Mouse (Mus musculus): ENCODE data around the gene Ep400. TPM values are rescaled to one million over a fixed set of nuclear protein-coding genes. Genes with fewer than 3 reads are reported as not detected.

The Ep400 gene
- total and polyA plus RNA-seq, 2 experiments from 2014 or later, result 38.5 to 67.2 TPM

- H3K36me3 ChIP-seq (ENCODE audit: insufficient read depth, low read length), result peaks cover 73% of the 10 kb centered on the region
- no peak for DNase-seq (ENCODE audit: low spot score)
These were observed 27.2 kb upstream of the Ep400 start for GRCm38 (mm10) chr5:110797696-110798095.

GRCm38 (mm10) chr5:110794363-110794762 lies 23.8 kb upstream of the Ep400 start:
- 90% methylated on average over 7 of the region's 7 CpGs for WGBS
- ATAC-seq (ENCODE audit: low FRiP score) (no peak), DNase-seq (ENCODE audit: low spot score) (no peak)
- no peaks in the 10 kb centered on the region for H3K9me3 ChIP-seq (ENCODE audit: low read length)
- H3K4me3 ChIP-seq (ENCODE audit: low read depth, low read length), result no peak overlapping the region
- TF ChIP-seq CTCF (IDR thresholded peaks at IDR 0.05), result no peak
- H3K4me1 ChIP-seq (ENCODE audit: insufficient read depth, low read length), result no peaks in the 10 kb centered on the region
- no peaks in the 10 kb centered on the region for H3K27me3 ChIP-seq (ENCODE audit: insufficient read depth, low read length)
- H3K27ac ChIP-seq (ENCODE audit: low read depth, low read length), result no peak overlapping the region
- H3K4me2 ChIP-seq (ENCODE audit: low read depth, low read length, poor library complexity, severe bottlenecking), result no peak overlapping the region
- H3K36me3 ChIP-seq (ENCODE audit: insufficient read depth, low read length), result peaks cover 87% of the 10 kb centered on the region
- no peak overlapping the region for H3K9ac ChIP-seq (replicated peaks; ENCODE audit: low read length, poor library complexity, severe bottlenecking)

More at GRCm38 (mm10) chr5:110797696-110798095, 27.2 kb upstream of the Ep400 start:
- Histone ChIP-seq H3K4me1 (ENCODE audit: insufficient read depth, low read length) (no peaks in the 10 kb centered on the region), H3K27ac (ENCODE audit: low read depth, low read length) (no peak overlapping the region), H3K9ac (replicated peaks; ENCODE audit: low read length, poor library complexity, severe bottlenecking) (no peak overlapping the region), H3K9me3 (ENCODE audit: low read length) (no peaks in the 10 kb centered on the region), H3K4me2 (ENCODE audit: low read depth, low read length, poor library complexity, severe bottlenecking) (no peak overlapping the region), H3K4me3 (ENCODE audit: low read depth, low read length) (no peak overlapping the region), H3K27me3 (ENCODE audit: insufficient read depth, low read length) (no peaks in the 10 kb centered on the region)
- no peak for ATAC-seq (ENCODE audit: low FRiP score)
- TF ChIP-seq CTCF (IDR thresholded peaks at IDR 0.05), result no peak
- 64% methylated on average over 4 of the region's 4 CpGs for WGBS

- Histone ChIP-seq H3K4me1 (ENCODE audit: insufficient read depth, low read length) (no peaks in the 10 kb centered on the region), H3K36me3 (ENCODE audit: insufficient read depth, low read length) (peaks cover 84% of the 10 kb centered on the region), H3K27me3 (ENCODE audit: insufficient read depth, low read length) (no peaks in the 10 kb centered on the region), H3K9ac (replicated peaks; ENCODE audit: low read length, poor library complexity, severe bottlenecking) (no peak overlapping the region), H3K4me3 (ENCODE audit: low read depth, low read length) (no peak overlapping the region), H3K4me2 (ENCODE audit: low read depth, low read length, poor library complexity, severe bottlenecking) (no peak overlapping the region), H3K27ac (ENCODE audit: low read depth, low read length) (no peak overlapping the region), H3K9me3 (ENCODE audit: low read length) (no peaks in the 10 kb centered on the region)
- ATAC-seq (ENCODE audit: low FRiP score) (peak; percentile 39; the same call in 1 of the 2 replicates), DNase-seq (ENCODE audit: low spot score) (peak; percentile 59)
- WGBS, result 65% methylated on average over 5 of the region's 5 CpGs
- TF ChIP-seq CTCF (IDR thresholded peaks at IDR 0.05), result peak; percentile 80
These were observed 18.2 kb upstream of the Ep400 start for GRCm38 (mm10) chr5:110788684-110789083.

GRCm38 (mm10) chr5:110786081-110786835 lies 15.7 kb upstream of the Ep400 start:
- H3K27ac ChIP-seq (ENCODE audit: low read depth, low read length), result no peak overlapping the region
- H3K4me3 ChIP-seq (ENCODE audit: low read depth, low read length), result no peak overlapping the region
- no peaks in the 10 kb centered on the region for H3K9me3 ChIP-seq (ENCODE audit: low read length)
- DNase-seq (ENCODE audit: low spot score) (no peak), ATAC-seq (ENCODE audit: low FRiP score) (no peak)
- no peaks in the 10 kb centered on the region for H3K27me3 ChIP-seq (ENCODE audit: insufficient read depth, low read length)
- H3K4me2 ChIP-seq (ENCODE audit: low read depth, low read length, poor library complexity, severe bottlenecking), result no peak overlapping the region
- H3K4me1 ChIP-seq (ENCODE audit: insufficient read depth, low read length), result no peaks in the 10 kb centered on the region
- 75% methylated on average over 11 of the region's 11 CpGs for WGBS
- no peak overlapping the region for H3K9ac ChIP-seq (replicated peaks; ENCODE audit: low read length, poor library complexity, severe bottlenecking)
- peaks cover 60% of the 10 kb centered on the region for H3K36me3 ChIP-seq (ENCODE audit: insufficient read depth, low read length)
- peak; percentile 50 for TF ChIP-seq CTCF (IDR thresholded peaks at IDR 0.05)

- 68% methylated on average over 8 of the region's 8 CpGs for WGBS
- ATAC-seq (ENCODE audit: low FRiP score), result no peak
These were observed 12.6 kb upstream of the Ep400 start for GRCm38 (mm10) chr5:110783150-110783549.

GRCm38 (mm10) chr5:110781529-110782238 lies 11.2 kb upstream of the Ep400 start:
- no peak for TF ChIP-seq CTCF (IDR thresholded peaks at IDR 0.05)
- 83% methylated on average over 7 of the region's 7 CpGs for WGBS
- no peaks in the 10 kb centered on the region; the same call in 1 of the 2 replicates for H3K4me1 ChIP-seq (ENCODE audit: insufficient read depth, low read length)
- H3K27me3 ChIP-seq (ENCODE audit: insufficient read depth, low read length), result no peaks in the 10 kb centered on the region
- no peak for ATAC-seq (ENCODE audit: low FRiP score)
- DNase-seq (ENCODE audit: low spot score), result no peak
- no peak overlapping the region for H3K4me2 ChIP-seq (ENCODE audit: low read depth, low read length, poor library complexity, severe bottlenecking)
- H3K36me3 ChIP-seq (ENCODE audit: insufficient read depth, low read length), result peaks cover 22% of the 10 kb centered on the region
- no peaks in the 10 kb centered on the region for H3K9me3 ChIP-seq (ENCODE audit: low read length)
- H3K9ac ChIP-seq (replicated peaks; ENCODE audit: low read length, poor library complexity, severe bottlenecking), result no peak overlapping the region
- no peak overlapping the region for H3K4me3 ChIP-seq (ENCODE audit: low read depth, low read length)
- H3K27ac ChIP-seq (ENCODE audit: low read depth, low read length), result no peak overlapping the region

More at GRCm38 (mm10) chr5:110783150-110783549, 12.6 kb upstream of the Ep400 start:
- H3K27me3 ChIP-seq (ENCODE audit: insufficient read depth, low read length), result no peaks in the 10 kb centered on the region
- H3K36me3 ChIP-seq (ENCODE audit: insufficient read depth, low read length), result peaks cover 35% of the 10 kb centered on the region
- no peak overlapping the region for H3K27ac ChIP-seq (ENCODE audit: low read depth, low read length)
- H3K4me3 ChIP-seq (ENCODE audit: low read depth, low read length), result no peak overlapping the region
- no peak overlapping the region for H3K9ac ChIP-seq (replicated peaks; ENCODE audit: low read length, poor library complexity, severe bottlenecking)
- TF ChIP-seq CTCF (IDR thresholded peaks at IDR 0.05), result no peak
- no peaks in the 10 kb centered on the region; the same call in 1 of the 2 replicates for H3K4me1 ChIP-seq (ENCODE audit: insufficient read depth, low read length)
- H3K4me2 ChIP-seq (ENCODE audit: low read depth, low read length, poor library complexity, severe bottlenecking), result no peak overlapping the region
- no peak for DNase-seq (ENCODE audit: low spot score)
- H3K9me3 ChIP-seq (ENCODE audit: low read length), result no peaks in the 10 kb centered on the region
